Mouse (Mus musculus) monocyte, adult 2 months (primary cell): ENCODE data around the gene Tha1.

Experiments used
- DNase-seq, 2 experiments: peaks; one replicate each; pipeline ENCODE4 v3.0.0; 2022; ENCODE audit warnings: low spot score in 2 of 2, low read depth in 1 of 2

The Tha1 gene

GRCm38 (mm10) chr11:117826916-117827315 is 46.4 kb downstream of the Tha1 start:
- no peak for DNase-seq

- DNase-seq, result no peak
These were observed 47.1 kb downstream of the Tha1 start for GRCm38 (mm10) chr11:117826164-117826563.

GRCm38 (mm10) chr11:117825333-117826101 is 47.8 kb downstream of the Tha1 start, which contains the start of the genes Afmid and Tk1:
Gene Afmid (plus strand): TSS chr11:117825924.
Gene Tk1 (minus strand): TSS chr11:117826092.
- DNase-seq, result no peak

GRCm38 (mm10) chr11:117824060-117824969 is 49.0 kb downstream of the Tha1 start:
- peak in 1 of 2 experiments; percentile 69 for DNase-seq

- no peak for DNase-seq
These were observed 49.9 kb downstream of the Tha1 start for GRCm38 (mm10) chr11:117823411-117823810.

- no peak for DNase-seq
These were observed 50.5 kb downstream of the Tha1 start for GRCm38 (mm10) chr11:117822728-117823241.

- DNase-seq, result no peak
These were observed 51.4 kb downstream of the Tha1 start for GRCm38 (mm10) chr11:117821868-117822267.

- no peak for DNase-seq
These were observed 53.1 kb downstream of the Tha1 start for GRCm38 (mm10) chr11:117820173-117820572.

- no peak for DNase-seq
These were observed 54.2 kb downstream of the Tha1 start for GRCm38 (mm10) chr11:117819095-117819494.
